Mouse (Mus musculus) bone marrow, adult 2 months (tissue): Measurements from ENCODE around the gene Pcnx3.

Experiments
- CTCF ChIP-seq: fragments of 200-500 bp; IDR thresholded peaks from 2 replicates; pipeline ENCODE4 v1.5.1; 2011; ENCODE audit warnings: low read length, control low read depth; ENCODE audit not compliant: control insufficient read depth, insufficient read depth
- POLR2A ChIP-seq: fragments of 200-500 bp; IDR thresholded peaks from 2 replicates; pipeline ENCODE4 v1.6.1; 2011; ENCODE audit warnings: low read depth, mild to moderate bottlenecking, control low read depth, low read length, borderline replicate concordance; ENCODE audit not compliant: control insufficient read depth

DNA sequence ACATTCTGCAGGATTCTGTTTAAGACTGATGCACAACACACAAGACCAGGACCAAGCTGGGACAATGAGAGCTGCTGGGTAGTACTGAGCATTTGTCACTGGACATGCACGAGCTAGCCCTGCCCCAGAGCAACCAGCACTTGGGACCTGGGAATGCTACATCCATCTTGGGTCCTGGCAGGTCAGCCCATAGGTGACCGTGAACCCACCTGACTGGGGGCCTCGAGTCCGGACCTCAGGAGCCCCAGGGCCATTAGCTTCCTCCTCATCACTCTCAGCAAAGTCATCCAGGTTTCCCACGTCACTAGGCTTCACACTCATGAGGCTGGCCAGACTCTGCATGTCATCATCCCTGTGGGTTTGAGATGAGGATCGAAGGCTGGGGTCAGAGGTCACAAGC lies 32.5 kb upstream of the Pcnx3 start:
- no peak for TF ChIP-seq POLR2A
- TF ChIP-seq CTCF = no peak
